8 mouse cellular contexts compared by ENCODE assay signal in genomic region chr2:149625626-149626025, GRCm38 (mm10).
DNase-seq lines count a peak whose midpoint lies in the region; ATAC-seq lines count a peak whose summit lies in the region.

No protein-coding gene starts in this region.

- DNase-seq in adrenal gland, adult (ENCODE audit: inconsistent age in 2 of 2, low spot score in 1 of 2) = peak; percentile 25 to 76
- no peak for DNase-seq in adrenal gland, postnatal 4 days (ENCODE audit: low spot score in 2 of 2)
- peak; percentile 8 for DNase-seq in layer of hippocampus, adult 11-12 months (ENCODE audit: low spot score)
- no peak for DNase-seq in layer of hippocampus, postnatal 25 days (ENCODE audit: extremely low spot score in 1 of 2, low spot score in 1 of 2)
- peak; percentile 57 for DNase-seq in Muller cell, postnatal 12 days (ENCODE audit: inconsistent ontology term)
- DNase-seq in heart, postnatal 36 days = peak; percentile 14 to 31
- DNase-seq in testis, postnatal 14 days (ENCODE audit: low spot score) = no peak

- intact Hi-C loops in heart, postnatal 36 days (cut with DNase I) = no loop called here

- ATAC-seq in erythroid progenitor cell, adult 5-6 weeks (replicated peaks; ENCODE audit: low FRiP score, poor library complexity, severe bottlenecking) = no peak

Comparison
In these comparisons a context has a peak if more than half of its experiments do, and no peak if none do; other contexts are left out.
1. DNase-seq: peak in adrenal gland, adult (2 of 2), layer of hippocampus, adult 11-12 months (single experiment), Muller cell, postnatal 12 days (single experiment) and heart, postnatal 36 days (2 of 2); none in adrenal gland, postnatal 4 days (0 of 2), layer of hippocampus, postnatal 25 days (0 of 2) and testis, postnatal 14 days (single experiment).